Mouse (Mus musculus): Measurements from ENCODE around the gene Rsph9. TPM values are rescaled to one million over a fixed set of nuclear protein-coding genes. Genes with fewer than 3 reads are reported as not detected.

The Rsph9 gene
- total and polyA plus RNA-seq, 3 experiments = 0.29 TPM; not detected in 2

- TF ChIP-seq NRF1 (IDR thresholded peaks at IDR 0.05; ENCODE audit: insufficient read depth, low read depth, low read length, poor library complexity, severe bottlenecking) (no peak), TCF12 (IDR thresholded peaks at IDR 0.05; ENCODE audit: low read depth, low read length) (peak; percentile 97), MXI1 (IDR thresholded peaks at IDR 0.05; ENCODE audit: low read depth, low read length) (0 out of 2 replicates have a peak, but pooled peaks have one; percentile 29), MYC (IDR thresholded peaks at IDR 0.05; ENCODE audit: low read depth, low read length) (no peak), ZC3H11A (IDR thresholded peaks at IDR 0.05; ENCODE audit: low read depth, low read length) (no peak), GATA1 (IDR thresholded peaks at IDR 0.05; ENCODE audit: low read depth, low read length) (peak; percentile 94), ZNF384 (IDR thresholded peaks at IDR 0.05; ENCODE audit: low read depth, low read length) (0 out of 2 replicates have a peak, but pooled peaks have one; percentile 28), USF2 (IDR thresholded peaks at IDR 0.05; ENCODE audit: borderline replicate concordance in 1 of 2, insufficient read depth in 1 of 2, low read depth in 1 of 2, low read length in 2 of 2) (no peak), E2F4 (IDR thresholded peaks at IDR 0.05; ENCODE audit: borderline replicate concordance, low read depth, low read length) (no peak), SMC3 (IDR thresholded peaks at IDR 0.05; ENCODE audit: low read depth, low read length) (no peak)
These were observed 15.2 kb upstream of the Rsph9 start (continued) for GRCm38 (mm10) chr17:46159236-46159635.

GRCm38 (mm10) chr17:46157131-46157530 is 13.1 kb upstream of the Rsph9 start:
- no peak overlapping the region for H3K27ac ChIP-seq (ENCODE audit: control insufficient read depth, low read depth, low read length)

GRCm38 (mm10) chr17:46156680-46157079 is 12.7 kb upstream of the Rsph9 start:
- TF ChIP-seq ETS1 (IDR thresholded peaks at IDR 0.05; ENCODE audit: low read depth, low read length) (peak; percentile 53), ELF1 (IDR thresholded peaks at IDR 0.05; ENCODE audit: low read depth, low read length) (no peak)
- Histone ChIP-seq H3K36me3 (ENCODE audit: control insufficient read depth in 1 of 2, insufficient read depth in 2 of 2, low read length in 2 of 2) (peaks cover 0 to 18% of the 10 kb centered on the region in 2 experiments; a peak in 2 of 4 replicates), H3K27ac (ENCODE audit: control insufficient read depth, low read depth, low read length) (no peak overlapping the region), H3K27me3 (ENCODE audit: control insufficient read depth in 1 of 2, insufficient read depth in 2 of 2, low read length in 2 of 2) (no peaks in the 10 kb centered on the region), H3K9me3 (replicated peaks; ENCODE audit: insufficient read depth, low read length) (no peaks in the 10 kb centered on the region), H3K79me2 (ENCODE audit: control insufficient read depth, insufficient read depth, low read length, poor library complexity) (peaks cover 20% of the 10 kb centered on the region), H3K4me1 (ENCODE audit: control insufficient read depth in 1 of 2, insufficient read depth in 2 of 2, low read length in 2 of 2) (peaks cover 5 to 28% of the 10 kb centered on the region in 2 experiments), H3K4me3 (ENCODE audit: control insufficient read depth in 1 of 2, insufficient read depth in 1 of 2, low read depth in 2 of 2, low read length in 2 of 2) (no peak overlapping the region), H3K9ac (ENCODE audit: control insufficient read depth, low read depth, low read length, poor library complexity, severe bottlenecking) (no peak overlapping the region)
- DNase-seq (ENCODE audit: low read depth, low spot score) = peak; percentile 58

More at GRCm38 (mm10) chr17:46157131-46157530, 13.1 kb upstream of the Rsph9 start:
- Histone ChIP-seq H3K4me3 (ENCODE audit: control insufficient read depth in 1 of 2, insufficient read depth in 1 of 2, low read depth in 2 of 2, low read length in 2 of 2) (no peak overlapping the region), H3K36me3 (ENCODE audit: control insufficient read depth in 1 of 2, insufficient read depth in 2 of 2, low read length in 2 of 2) (peaks cover 0 to 21% of the 10 kb centered on the region in 2 experiments; a peak in 2 of 4 replicates), H3K9ac (ENCODE audit: control insufficient read depth, low read depth, low read length, poor library complexity, severe bottlenecking) (no peak overlapping the region), H3K9me3 (replicated peaks; ENCODE audit: insufficient read depth, low read length) (no peaks in the 10 kb centered on the region), H3K4me1 (ENCODE audit: control insufficient read depth in 1 of 2, insufficient read depth in 2 of 2, low read length in 2 of 2) (peaks cover 7 to 32% of the 10 kb centered on the region in 2 experiments), H3K27me3 (ENCODE audit: control insufficient read depth in 1 of 2, insufficient read depth in 2 of 2, low read length in 2 of 2) (no peaks in the 10 kb centered on the region), H3K79me2 (ENCODE audit: control insufficient read depth, insufficient read depth, low read length, poor library complexity) (peaks cover 17% of the 10 kb centered on the region)
- no peak for DNase-seq (ENCODE audit: low read depth, low spot score)
- TF ChIP-seq MAZ (IDR thresholded peaks at IDR 0.05; ENCODE audit: low read depth, low read length) = no peak
- no peak for TF ChIP-seq SMC3 (IDR thresholded peaks at IDR 0.05; ENCODE audit: low read depth, low read length)
- no peak for TF ChIP-seq CHD2 (IDR thresholded peaks at IDR 0.05; ENCODE audit: low read length)
- no peak for TF ChIP-seq USF2 (IDR thresholded peaks at IDR 0.05; ENCODE audit: borderline replicate concordance in 1 of 2, insufficient read depth in 1 of 2, low read depth in 1 of 2, low read length in 2 of 2)
- TF ChIP-seq POLR2AphosphoS2 (IDR thresholded peaks at IDR 0.05; ENCODE audit: low read length) = no peak
- TF ChIP-seq MYB (IDR thresholded peaks at IDR 0.05; ENCODE audit: low read depth, low read length) = no peak
- no peak for TF ChIP-seq KAT2A (conservative IDR thresholded peaks at IDR 0.05; ENCODE audit: low read depth, low read length)
- no peak for TF ChIP-seq MYC (IDR thresholded peaks at IDR 0.05; ENCODE audit: low read depth, low read length)
- TF ChIP-seq CHD1 (IDR thresholded peaks at IDR 0.05; ENCODE audit: low read depth, low read length) = no peak
- no peak for TF ChIP-seq GABPA (IDR thresholded peaks at IDR 0.05; ENCODE audit: low read depth, low read length)
- TF ChIP-seq RAD21 (IDR thresholded peaks at IDR 0.05; ENCODE audit: low read depth, low read length) = no peak
- no peak for TF ChIP-seq NELFE (IDR thresholded peaks at IDR 0.05; ENCODE audit: low read depth, low read length)
- no peak for TF ChIP-seq MAFK (IDR thresholded peaks at IDR 0.05; ENCODE audit: borderline replicate concordance, low read depth, low read length)
